ENCODE assay signal across 8 mouse cellular contexts in genomic region chr11:78886693-78887092, GRCm38 (mm10). TPM values are rescaled to one million over a fixed set of nuclear protein-coding genes. Genes with fewer than 3 reads are reported as not detected.
DNase-seq lines count a peak whose midpoint lies in the region; ATAC-seq lines count a peak whose summit lies in the region.

No protein-coding gene starts in this region.

- H3K27ac ChIP-seq in kidney, embryonic 14.5 days (ENCODE audit: low read depth, low read length), result no peak overlapping the region
- no peak overlapping the region for H3K27ac ChIP-seq in kidney, embryonic 15.5 days
- H3K27ac ChIP-seq in heart, embryonic 15.5 days, result no peak overlapping the region
- H3K27ac ChIP-seq in midbrain, embryonic 14.5 days (replicated peaks; ENCODE audit: low read depth, low read length), result peak overlapping the region; percentile 88

- no peaks in the 10 kb centered on the region for H3K9me3 ChIP-seq in kidney, embryonic 14.5 days (ENCODE audit: control insufficient read depth, low read length)
- H3K9me3 ChIP-seq in kidney, embryonic 15.5 days (replicated peaks), result no peaks in the 10 kb centered on the region
- H3K9me3 ChIP-seq in heart, embryonic 15.5 days (replicated peaks), result no peaks in the 10 kb centered on the region
- no peaks in the 10 kb centered on the region for H3K9me3 ChIP-seq in midbrain, embryonic 14.5 days (ENCODE audit: control insufficient read depth, low read length)

- ATAC-seq in kidney, embryonic 14.5 days (ENCODE audit: low FRiP score, low TSS enrichment), result no peak
- no peak for ATAC-seq in kidney, embryonic 15.5 days (replicated peaks; ENCODE audit: low FRiP score)
- 0 out of 2 replicates have a peak, but pooled peaks have one; percentile 4 for ATAC-seq in heart, embryonic 15.5 days (replicated peaks; ENCODE audit: insufficient number of reproducible peaks, insufficient read depth, low FRiP score, low read depth)
- ATAC-seq in midbrain, embryonic 14.5 days (ENCODE audit: low FRiP score, low TSS enrichment), result no peak
- no peak for ATAC-seq in monocyte, adult 5-6 weeks (replicated peaks; ENCODE audit: insufficient number of reproducible peaks, low FRiP score, low TSS enrichment, poor library complexity, severe bottlenecking)

- H3K27me3 ChIP-seq in kidney, embryonic 14.5 days (ENCODE audit: control insufficient read depth, insufficient read depth, low read length), result no peaks in the 10 kb centered on the region
- no peaks in the 10 kb centered on the region for H3K27me3 ChIP-seq in kidney, embryonic 15.5 days
- H3K27me3 ChIP-seq in heart, embryonic 15.5 days, result no peaks in the 10 kb centered on the region
- no peaks in the 10 kb centered on the region for H3K27me3 ChIP-seq in midbrain, embryonic 14.5 days (ENCODE audit: control insufficient read depth, insufficient read depth, low read length)

- 75% methylated on average over 1 of the region's 1 CpGs for WGBS in kidney, embryonic 14.5 days
- WGBS in kidney, embryonic 15.5 days, result 76% methylated on average over 1 of the region's 1 CpGs
- 56% methylated on average over 1 of the region's 1 CpGs for WGBS in heart, embryonic 15.5 days
- WGBS in midbrain, embryonic 14.5 days, result 5% methylated on average over 1 of the region's 1 CpGs

- 0 out of 2 replicates have a peak, but pooled peaks cover 3% of the 10 kb centered on the region for H3K4me1 ChIP-seq in kidney, embryonic 14.5 days (ENCODE audit: control insufficient read depth, insufficient read depth, low read length)
- peaks cover 10% of the 10 kb centered on the region; the same call in 1 of the 2 replicates for H3K4me1 ChIP-seq in kidney, embryonic 15.5 days
- H3K4me1 ChIP-seq in heart, embryonic 15.5 days (replicated peaks), result peaks cover 11% of the 10 kb centered on the region
- peaks cover 14% of the 10 kb centered on the region for H3K4me1 ChIP-seq in midbrain, embryonic 14.5 days (ENCODE audit: control insufficient read depth, insufficient read depth, low read length)

- H3K9ac ChIP-seq in kidney, embryonic 14.5 days (ENCODE audit: low read depth, low read length), result 0 out of 2 replicates have a peak overlapping the region, but pooled peaks have one; percentile 7
- no peak overlapping the region for H3K9ac ChIP-seq in kidney, embryonic 15.5 days
- no peak overlapping the region for H3K9ac ChIP-seq in heart, embryonic 15.5 days
- peak overlapping the region; percentile 31; the same call in 1 of the 2 replicates for H3K9ac ChIP-seq in midbrain, embryonic 14.5 days (replicated peaks; ENCODE audit: low read length)

- no peak overlapping the region for H3K4me3 ChIP-seq in kidney, embryonic 14.5 days (ENCODE audit: low read length)
- no peak overlapping the region for H3K4me3 ChIP-seq in kidney, embryonic 15.5 days (replicated peaks)
- H3K4me3 ChIP-seq in heart, embryonic 15.5 days, result no peak overlapping the region
- no peak overlapping the region for H3K4me3 ChIP-seq in midbrain, embryonic 14.5 days (replicated peaks; ENCODE audit: low read depth, low read length)

- DNase-seq in embryo, embryonic 10 days (ENCODE audit: low spot score), result peak; percentile 61
- DNase-seq in midbrain, embryonic 14.5 days, result peak; percentile 30
- DNase-seq in thymus, postnatal 10 days (ENCODE audit: low spot score in 2 of 2), result no peak
- no peak for DNase-seq in thymus, postnatal 0 days (ENCODE audit: low spot score)

- no peaks in the 10 kb centered on the region for H3K36me3 ChIP-seq in kidney, embryonic 14.5 days (ENCODE audit: control insufficient read depth, insufficient read depth, low read length)
- H3K36me3 ChIP-seq in kidney, embryonic 15.5 days, result no peaks in the 10 kb centered on the region
- H3K36me3 ChIP-seq in heart, embryonic 15.5 days, result no peaks in the 10 kb centered on the region
- H3K36me3 ChIP-seq in midbrain, embryonic 14.5 days (ENCODE audit: control insufficient read depth, insufficient read depth, low read length), result no peaks in the 10 kb centered on the region

- no peak overlapping the region for H3K4me2 ChIP-seq in kidney, embryonic 14.5 days (replicated peaks; ENCODE audit: low read depth, low read length)
- no peak overlapping the region for H3K4me2 ChIP-seq in kidney, embryonic 15.5 days
- peak overlapping the region; percentile 18; the same call in 1 of the 2 replicates for H3K4me2 ChIP-seq in heart, embryonic 15.5 days
- peak overlapping the region; percentile 15; the same call in 1 of the 2 replicates for H3K4me2 ChIP-seq in midbrain, embryonic 14.5 days (ENCODE audit: low read length)

RNA-seq across cellular contexts. Expression of gene Nos2, which starts 33.9 kb away (rescaled TPM):
- polyA plus RNA-seq in kidney, embryonic 14.5 days (2014; fragmentation: Nextera tagmentation; extraction: Ambion mirVana), result 1.1 and 1.7 TPM in 2 replicates
- polyA plus RNA-seq in kidney, embryonic 15.5 days (2015; fragmentation: Nextera tagmentation; extraction: Ambion mirVana), result 2.0 and 2.6 TPM in 2 replicates
- polyA plus RNA-seq in heart, embryonic 15.5 days (2015; fragmentation: Nextera tagmentation; extraction: Ambion mirVana), result 1.6 and 2.0 TPM in 2 replicates
- 0.85 and 1.3 TPM in 2 replicates for polyA plus RNA-seq in midbrain, embryonic 14.5 days (2014; fragmentation: Nextera tagmentation; extraction: Ambion mirVana)
- 0.92 and 0.96 TPM in 2 replicates for polyA plus RNA-seq in thymus, postnatal 0 days (2015; fragmentation: Nextera tagmentation; extraction: Ambion mirVana)
- total RNA-seq in monocyte, adult 5-6 weeks (2017), result not detected in 3 replicates

Comparison
In these comparisons a context has a peak if more than half of its experiments do, and no peak if none do; other contexts are left out.
1. H3K9ac ChIP-seq: peak in kidney, embryonic 14.5 days (single experiment) and midbrain, embryonic 14.5 days (single experiment); none in kidney, embryonic 15.5 days (single experiment) and heart, embryonic 15.5 days (single experiment).
2. H3K4me2 ChIP-seq: peak in heart, embryonic 15.5 days (single experiment) and midbrain, embryonic 14.5 days (single experiment); none in kidney, embryonic 14.5 days (single experiment) and kidney, embryonic 15.5 days (single experiment).
3. DNase-seq: peak in embryo, embryonic 10 days (single experiment) and midbrain, embryonic 14.5 days (single experiment); none in thymus, postnatal 10 days (0 of 2) and thymus, postnatal 0 days (single experiment).